Mouse (Mus musculus) lung, postnatal 0 days (tissue): ENCODE measurements around the gene Pycard.

Source experiments
- CTCF ChIP-seq: IDR thresholded peaks from 2 replicates; pipeline ENCODE4 v1.5.1; 2016; ENCODE audit warnings: antibody characterized with exemption, mild to moderate bottlenecking
- EP300 ChIP-seq: IDR thresholded peaks from 2 replicates; pipeline ENCODE4 v1.6.1; 2016; ENCODE audit warnings: antibody characterized with exemption, mild to moderate bottlenecking, control low read depth

- TF ChIP-seq CTCF, result no peak
- TF ChIP-seq EP300, result no peak
These were observed 10.5 kb upstream of the Pycard start for GRCm38 (mm10) chr7:128004150-128004486.
